Mouse (Mus musculus): Measurements from ENCODE around the gene Hba-a1.
"Not testable (repeated sequence)": the region's sequence is repeated elsewhere in the genome, so short reads cannot be mapped to it uniquely, and the experiment has no call there.

Hba-a1 gene

DNA sequence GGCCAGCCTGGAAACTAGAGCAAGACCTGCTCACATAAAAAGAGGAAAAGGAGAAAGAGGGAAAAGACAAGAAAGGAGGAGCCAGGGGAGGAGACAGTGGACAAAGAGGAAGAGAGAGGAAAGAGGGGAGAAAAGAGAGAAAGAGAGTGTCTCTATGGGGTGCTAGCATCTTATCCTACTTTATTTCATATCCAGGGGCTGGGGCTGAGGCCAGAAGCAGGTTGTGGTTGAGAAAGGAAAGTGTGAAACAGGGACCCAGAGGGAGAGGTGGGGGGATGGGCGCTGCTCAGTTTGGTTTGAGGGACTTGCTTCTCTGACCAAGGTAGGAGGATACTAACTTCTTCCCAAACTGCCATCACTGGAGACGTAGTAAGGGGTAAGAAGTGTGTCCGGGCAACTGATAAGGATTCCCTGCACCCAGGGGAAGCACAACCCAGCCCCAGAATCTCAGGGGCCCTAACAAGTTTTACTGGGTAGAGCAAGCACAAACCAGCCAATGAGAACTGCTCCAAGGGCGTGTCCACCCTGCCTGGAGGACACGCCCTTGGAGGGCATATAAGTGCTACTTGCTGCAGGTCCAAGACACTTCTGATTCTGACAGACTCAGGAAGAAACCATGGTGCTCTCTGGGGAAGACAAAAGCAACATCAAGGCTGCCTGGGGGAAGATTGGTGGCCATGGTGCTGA is at the start of gene Hba-a1:
TSS of gene Hba-a1 (plus strand) at position 421 of the 687 bp plus-strand sequence.
- not testable (repeated sequence) for DNase-seq (ENCODE audit: low spot score in 2 of 2)

DNA sequence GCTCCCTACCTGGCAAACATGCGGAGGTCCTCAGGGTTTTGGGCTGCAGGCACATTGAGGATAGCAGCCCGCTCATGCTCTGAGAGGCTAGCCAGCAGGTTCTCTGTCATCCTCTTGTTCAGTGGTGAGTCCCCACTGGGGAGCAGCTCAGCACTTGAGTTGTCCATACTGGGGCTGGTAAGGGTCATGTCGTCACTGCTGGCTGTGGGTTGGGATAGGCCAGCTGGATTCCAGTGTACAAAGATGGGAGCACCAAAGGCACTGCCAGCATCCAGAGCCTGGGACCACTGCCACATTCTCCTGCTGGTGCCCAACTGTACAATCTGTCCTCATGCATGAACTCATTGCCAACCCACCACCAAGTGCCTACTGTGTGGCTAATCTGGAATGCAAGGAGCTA is 49.4 kb upstream of the Hba-a1 start:
- DNase-seq (ENCODE audit: low spot score in 2 of 2), result no peak

DNA sequence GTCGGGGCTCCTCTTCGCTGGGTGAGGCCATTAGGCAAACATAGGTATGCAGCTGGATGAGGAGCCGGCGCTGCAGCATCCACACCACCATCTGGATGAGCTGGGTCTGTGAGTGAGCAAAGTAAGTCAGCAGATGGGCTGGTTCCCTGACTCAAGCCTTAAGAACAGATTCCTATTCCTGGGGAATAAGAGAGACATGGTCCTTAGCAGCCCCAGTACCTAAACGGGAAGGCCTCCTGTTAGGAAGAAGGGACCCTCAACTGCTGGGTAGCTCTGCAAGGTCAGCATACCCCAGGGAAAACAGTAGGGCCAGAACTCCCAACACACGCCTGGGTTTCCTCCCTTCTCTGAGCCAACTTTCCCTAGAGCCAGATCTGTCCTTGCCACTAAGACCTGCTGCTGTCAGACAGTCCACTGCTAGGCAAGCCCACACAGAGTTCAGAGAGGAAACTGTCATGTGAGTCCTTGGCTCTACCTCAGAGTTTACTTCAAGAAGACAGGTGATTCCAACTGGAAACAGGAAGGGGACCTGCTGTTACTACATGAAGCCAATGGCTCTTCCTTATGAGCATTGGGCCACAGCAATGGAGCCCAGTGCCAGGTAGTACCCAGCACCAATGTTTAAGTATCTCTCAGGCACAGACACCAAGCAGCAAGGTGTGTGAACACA is 48.4 kb upstream of the Hba-a1 start:
- DNase-seq (ENCODE audit: low spot score in 2 of 2), result no peak

DNA sequence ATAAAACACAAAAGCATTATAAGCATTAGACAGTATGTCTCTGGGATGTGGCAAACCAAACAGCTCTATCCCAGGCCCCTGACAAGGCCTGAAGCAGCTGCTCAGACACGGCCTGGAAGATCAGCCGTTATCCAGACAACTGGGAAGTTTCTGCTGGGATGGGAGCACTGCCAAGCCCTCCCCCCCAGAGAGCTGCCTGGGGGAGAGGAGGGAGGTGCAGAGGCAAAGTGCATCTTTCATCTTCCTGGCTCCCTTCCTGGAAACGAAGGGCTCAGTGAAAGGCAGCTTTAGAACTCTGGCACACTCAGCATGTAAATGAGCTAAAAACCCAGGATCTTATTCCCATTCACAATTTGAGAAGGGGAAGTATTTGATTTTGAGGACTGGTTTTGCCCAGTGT is 47.7 kb upstream of the Hba-a1 start:
- no peak for DNase-seq (ENCODE audit: low spot score in 2 of 2)

DNA sequence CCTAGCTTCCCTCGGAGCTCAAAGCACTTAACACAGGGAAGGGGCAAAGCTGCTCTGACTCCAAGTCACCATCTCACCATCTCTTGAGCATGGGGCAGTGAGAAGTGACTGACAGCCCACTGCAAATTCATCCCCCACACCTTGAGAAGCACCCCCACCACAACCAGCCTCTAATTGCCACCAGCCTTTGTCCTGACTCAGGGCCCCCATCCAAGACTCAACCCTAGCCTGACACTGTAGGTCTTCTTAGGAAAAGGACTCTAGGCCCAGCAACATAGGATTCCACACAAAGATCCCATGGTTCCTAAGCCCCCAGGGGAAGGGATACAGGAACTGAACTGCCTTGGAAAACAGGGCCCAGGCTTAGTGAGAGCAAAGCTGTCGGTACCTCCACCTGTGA is 47.2 kb upstream of the Hba-a1 start:
- DNase-seq (ENCODE audit: low spot score in 2 of 2), result no peak

DNA sequence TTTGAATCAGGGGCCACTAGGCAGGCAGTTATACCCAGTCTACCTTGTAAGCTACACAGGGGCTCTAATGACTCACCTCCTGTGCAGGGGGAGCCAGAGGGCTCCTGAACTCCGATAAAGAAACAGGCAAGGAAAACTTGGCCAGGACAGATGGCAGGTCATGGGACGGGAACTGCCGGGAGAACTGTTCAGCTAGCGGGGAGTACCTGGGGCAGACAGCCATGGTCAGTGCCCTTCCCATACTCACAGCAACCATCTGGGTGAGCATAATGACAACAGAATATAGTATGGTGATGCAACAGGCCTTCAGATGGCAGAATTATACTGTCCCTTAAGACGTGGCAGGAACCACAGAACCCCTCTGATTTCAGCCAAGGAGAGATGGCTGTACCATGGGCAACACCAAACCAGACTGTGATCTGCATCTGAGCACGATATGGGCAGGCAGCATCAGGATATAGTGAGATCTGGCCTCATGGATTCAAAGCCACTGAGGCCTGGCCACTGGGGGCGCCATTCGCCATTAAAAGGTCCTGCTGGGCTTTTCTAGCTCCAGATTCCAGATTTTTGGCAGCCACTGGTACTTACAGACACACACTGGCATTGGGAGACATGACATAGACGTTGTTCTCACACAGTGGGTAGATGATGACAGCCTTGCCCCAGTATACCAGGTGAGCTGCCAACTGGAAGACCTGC is 46.5 kb upstream of the Hba-a1 start:
- peak; percentile 38 to 59 for DNase-seq (ENCODE audit: low spot score in 2 of 2)

DNA sequence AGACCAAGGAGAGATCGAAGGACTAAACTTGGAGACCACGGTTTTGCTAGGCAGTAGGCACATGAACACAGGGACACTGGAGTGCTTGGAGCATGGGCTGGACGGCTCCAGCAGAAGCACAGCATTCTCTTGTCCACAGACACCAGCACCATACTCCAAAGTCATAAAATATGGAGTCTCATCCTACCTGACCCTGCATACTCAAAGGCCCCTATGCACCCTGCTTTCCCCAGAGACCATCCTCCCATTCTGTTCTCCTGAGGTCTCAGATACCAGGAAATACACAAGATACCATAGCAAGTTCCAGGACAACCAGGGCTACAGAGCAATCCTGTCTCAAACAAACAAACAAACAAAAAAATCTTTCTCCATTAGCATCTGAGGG is 45.9 kb upstream of the Hba-a1 start:
- no peak for DNase-seq (ENCODE audit: low spot score in 2 of 2)

DNA sequence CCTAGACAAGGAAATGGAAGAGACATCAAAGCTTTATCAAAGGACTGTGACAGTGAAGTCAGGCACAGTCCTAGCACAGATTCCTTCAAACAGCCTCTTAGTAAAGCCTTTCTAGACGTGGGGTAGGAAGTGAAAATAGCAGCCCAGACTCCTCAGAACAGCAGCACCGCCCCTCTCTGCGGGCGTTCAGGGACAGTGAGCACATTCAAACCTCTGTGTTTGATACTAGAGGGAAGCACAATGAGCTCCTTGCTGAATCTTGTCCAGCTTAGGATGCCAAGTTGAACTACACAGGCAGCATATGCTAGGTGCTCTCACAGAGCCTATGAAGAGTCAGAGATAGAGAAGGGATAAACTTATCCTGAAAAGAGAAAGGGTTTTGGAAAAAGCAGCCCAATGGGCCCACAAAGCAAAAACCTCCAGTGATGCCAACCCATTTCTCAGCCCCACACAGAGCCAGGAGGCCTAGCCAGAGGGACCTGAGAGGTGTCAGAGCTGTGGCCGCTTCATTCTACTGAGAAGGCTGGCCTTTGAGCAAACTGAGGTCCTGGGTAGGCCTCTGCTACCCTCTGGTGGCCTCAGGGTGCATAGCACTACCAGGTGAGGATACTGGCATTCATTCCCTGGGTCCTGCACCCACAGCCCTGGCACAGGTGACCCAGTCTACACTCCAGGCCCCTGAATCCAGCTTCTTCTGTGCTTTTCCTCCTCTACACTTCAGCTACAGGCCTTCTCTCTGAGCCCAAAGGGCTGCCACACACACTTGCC is 45.0 kb upstream of the Hba-a1 start:
- DNase-seq (ENCODE audit: low spot score in 2 of 2), result peak; percentile 76 to 79

DNA sequence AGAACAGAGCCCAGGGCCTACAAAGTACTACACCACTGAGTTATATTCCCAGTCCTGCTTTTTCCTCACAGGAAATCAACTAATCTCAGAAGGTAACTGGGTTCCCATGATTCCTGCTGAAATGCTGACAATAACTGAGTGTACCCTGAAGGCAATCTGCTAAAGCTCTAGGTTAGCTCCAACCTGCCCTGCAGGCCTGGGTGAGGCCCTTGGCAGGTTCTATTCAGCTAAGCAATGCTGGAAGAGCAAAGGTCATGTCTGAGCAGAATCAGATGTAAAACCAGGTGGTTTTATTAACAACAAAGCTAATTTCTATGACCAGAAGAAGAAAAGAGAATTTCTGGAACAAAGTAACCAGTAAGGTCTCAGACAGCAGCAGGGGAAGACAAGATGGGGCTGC is 41.9 kb upstream of the Hba-a1 start:
- DNase-seq (ENCODE audit: low spot score in 2 of 2), result no peak

DNA sequence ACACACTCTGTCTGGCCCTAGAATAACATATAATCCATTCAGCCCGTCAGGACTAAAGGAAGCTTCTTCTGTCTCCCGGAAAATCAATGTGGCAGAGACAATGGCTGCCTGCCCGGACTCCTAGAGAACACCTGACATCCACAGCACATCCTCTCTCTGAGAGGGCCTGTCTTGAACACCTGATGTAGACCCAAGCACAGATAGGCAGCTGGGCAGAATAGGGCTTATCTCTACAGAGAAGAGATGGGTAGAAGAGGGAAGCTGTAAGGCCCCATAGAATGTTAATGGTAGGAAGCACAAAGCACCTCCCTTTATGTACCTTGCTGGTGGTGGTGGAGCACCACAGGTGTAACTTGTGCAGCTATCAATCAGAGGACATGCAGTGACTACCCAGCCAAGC is 41.1 kb upstream of the Hba-a1 start:
- no peak for DNase-seq (ENCODE audit: low spot score in 2 of 2)

DNA sequence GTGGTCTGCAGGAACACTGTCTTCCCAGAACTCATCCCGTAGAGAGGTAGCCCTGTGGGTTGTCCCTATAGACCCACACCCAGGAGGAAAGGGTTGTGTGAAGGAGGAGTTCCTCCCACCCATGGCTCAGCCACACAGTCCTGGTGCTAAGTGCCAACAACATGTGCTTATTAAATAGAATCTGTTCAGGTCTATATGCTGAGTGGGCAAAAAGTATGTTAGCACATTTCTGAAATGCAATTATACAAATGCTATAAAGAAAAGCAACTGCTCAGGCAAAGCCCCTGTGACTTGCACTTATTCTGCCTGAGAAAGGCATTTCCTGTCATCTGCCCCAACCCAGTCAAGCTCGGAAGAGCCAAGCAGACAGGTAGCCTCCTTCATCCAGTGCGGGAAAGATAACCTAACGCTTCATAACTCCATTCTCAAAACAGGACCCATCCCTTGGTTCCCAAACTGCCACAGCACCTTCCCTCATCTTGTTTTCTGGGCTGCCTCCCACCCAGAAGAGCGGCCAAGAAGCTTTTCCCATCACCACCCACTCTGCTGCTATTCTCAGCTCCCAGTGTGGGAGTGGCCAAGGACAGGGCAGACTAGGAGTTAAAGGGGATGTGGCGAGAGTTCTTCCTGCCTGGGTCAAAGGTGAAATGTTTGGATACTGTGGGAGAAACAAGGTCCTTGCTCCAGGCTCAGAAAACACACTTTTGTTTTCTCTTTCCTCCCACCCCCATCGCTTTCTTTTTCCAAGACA is 39.9 kb upstream of the Hba-a1 start:
- DNase-seq (ENCODE audit: low spot score in 2 of 2), result no peak

DNA sequence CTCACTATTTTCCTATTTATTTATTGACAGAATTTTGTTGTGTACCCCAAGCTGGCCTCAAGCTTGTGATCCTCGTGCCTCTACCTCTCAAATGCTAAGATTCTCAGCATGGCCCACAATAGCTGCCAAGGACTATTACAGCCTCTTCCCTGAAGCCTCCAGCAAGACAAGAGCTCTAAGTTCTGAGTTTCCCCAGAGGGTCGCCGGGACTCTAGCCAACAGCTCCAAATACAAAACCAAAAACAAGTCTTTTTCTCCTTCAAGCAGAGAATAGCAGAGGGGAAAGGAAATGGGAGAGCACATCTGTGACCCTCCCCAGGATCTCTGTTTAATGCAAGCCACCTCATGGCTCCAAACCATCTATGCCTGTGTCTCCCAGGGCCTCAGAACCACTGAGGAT is 39.2 kb upstream of the Hba-a1 start:
- no peak for DNase-seq (ENCODE audit: low spot score in 2 of 2)

DNA sequence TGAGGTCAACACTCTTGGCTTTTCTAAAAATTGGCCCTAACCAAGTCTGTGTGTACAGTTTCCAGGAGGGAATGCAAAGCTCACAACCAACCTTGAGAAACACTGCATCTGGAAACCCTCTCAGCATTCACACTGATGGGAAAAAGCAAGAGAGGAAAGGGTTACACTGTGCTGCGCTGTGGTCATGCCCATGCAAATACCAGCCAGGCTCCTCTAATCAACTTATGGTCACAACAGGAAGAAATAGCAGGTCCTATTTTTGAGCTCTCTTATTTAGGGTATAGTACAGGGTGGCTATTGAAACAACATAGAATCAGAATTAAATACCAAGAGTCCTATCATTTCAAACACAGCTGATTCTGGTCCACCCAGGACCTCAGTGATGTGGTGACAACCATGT is 38.7 kb upstream of the Hba-a1 start:
- no peak for DNase-seq (ENCODE audit: low spot score in 2 of 2)

DNA sequence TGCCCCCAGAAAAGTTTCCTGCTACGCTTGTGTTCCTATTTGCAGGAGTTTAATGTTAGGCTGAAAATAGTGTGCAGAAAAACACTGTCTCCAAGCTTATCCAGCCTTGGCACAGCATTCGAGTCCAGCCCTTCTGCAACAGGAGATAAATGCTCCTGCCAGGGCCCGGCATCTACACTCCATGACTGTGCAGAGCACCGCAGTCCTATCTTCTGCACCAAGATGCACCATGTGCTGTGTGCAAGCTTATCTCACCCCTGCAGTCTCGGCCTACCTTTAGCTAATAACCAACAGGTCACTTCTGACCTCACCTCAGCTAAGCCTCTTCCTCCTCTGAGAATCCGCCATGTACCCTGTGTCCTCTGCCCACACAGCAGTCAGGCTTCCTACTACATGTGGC is 37.7 kb upstream of the Hba-a1 start:
- peak; percentile 60 to 67 for DNase-seq (ENCODE audit: low spot score in 2 of 2)

DNA sequence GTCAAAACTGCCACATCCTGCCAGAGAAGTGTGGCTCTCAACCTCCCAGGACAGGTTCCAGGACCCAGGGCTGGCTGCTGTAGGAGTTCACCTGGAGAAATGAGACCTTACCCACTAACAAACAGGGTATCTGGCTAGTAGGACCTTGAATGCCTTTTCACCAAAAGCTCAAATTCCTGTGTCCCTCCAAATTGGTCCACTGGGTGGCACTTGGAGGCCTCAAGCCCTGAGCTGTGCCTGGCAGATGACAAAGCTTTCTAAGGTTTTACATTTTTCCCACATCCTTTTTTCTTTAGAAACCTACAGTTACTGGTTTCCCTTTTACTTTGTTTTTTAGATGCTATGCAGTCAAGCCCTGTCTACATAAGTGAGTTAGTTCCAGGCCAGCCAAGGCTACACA is 36.2 kb upstream of the Hba-a1 start:
- peak; percentile 39 to 55 for DNase-seq (ENCODE audit: low spot score in 2 of 2)

DNA sequence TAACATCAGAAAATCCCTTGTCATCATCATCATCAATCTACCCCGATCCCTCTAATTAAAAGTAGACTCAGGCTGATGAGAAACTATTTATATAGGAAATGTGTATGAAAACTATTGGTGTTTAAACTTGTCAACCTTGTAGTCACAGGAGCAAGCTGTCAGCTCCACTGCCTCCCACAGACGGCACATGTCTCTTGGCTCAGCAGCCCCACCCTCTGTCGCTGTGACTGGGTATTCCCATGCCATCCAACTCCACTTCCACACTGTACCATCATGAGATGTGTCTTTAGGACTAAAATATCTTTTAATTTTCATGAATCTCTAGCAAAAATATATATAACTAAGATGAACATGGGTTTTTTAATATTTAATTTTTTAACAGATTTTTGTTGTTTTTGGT is 35.0 kb upstream of the Hba-a1 start:
- no peak for DNase-seq (ENCODE audit: low spot score in 2 of 2)

DNA sequence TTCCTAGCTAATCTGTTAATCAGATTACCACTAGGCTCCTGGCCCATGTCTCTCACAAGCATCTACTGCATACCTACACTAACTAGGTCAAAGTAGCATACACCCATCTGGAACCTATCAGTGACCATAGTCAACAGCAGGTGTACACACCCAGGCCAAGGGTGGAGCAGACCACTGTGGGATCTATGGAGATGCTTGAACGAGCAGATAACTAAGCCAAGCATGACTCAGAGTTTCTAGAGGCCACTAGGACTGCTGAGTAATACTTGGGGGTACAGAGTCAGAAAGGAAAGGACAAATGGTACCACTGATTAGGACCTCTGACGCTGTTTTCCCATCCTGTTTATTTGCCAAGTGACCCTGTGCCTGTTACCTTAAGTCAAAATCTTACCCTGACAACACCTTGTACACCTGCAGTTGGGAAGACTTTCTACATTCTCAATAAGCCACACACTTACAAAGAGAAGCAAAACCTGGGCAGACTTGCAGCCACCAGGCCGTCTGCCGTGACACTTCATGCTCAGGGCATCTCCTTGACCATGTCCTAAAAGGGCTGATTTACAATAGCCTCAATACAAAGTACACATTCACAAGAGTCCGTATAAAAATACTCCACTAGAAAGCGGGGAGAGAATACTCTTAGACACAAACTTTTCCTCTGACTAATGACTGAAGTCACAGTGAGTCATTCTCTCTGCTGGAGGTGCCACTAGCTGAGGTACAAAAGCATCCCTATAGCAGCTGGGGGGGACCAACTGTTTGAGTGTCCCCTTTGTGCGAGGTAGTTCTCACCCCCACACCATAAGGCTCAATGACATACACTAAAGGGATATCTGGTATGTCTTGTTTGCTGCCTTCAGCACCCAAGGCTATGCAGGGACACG is 32.2 kb upstream of the Hba-a1 start:
- peak; percentile 41 to 55 for DNase-seq (ENCODE audit: low spot score in 2 of 2)

DNA sequence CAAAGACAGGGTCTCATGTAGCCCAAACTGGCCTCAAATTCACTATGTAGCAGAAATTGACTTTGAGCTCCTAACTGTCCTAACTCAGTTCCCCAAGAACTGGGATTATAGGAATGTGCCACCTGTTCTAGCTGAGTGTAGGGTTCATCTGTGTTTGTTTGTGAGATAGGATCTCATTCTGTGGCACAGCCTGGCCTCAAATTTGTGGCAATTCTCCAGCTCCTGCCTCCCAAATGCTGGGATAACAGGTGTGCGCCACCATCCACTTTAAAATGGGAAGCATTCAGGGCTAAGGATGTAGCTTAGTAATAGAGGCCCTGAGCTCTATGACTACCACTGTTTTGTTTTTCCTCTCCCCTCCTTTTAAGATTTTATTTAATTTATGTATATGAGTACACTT is 30.2 kb upstream of the Hba-a1 start:
- DNase-seq (ENCODE audit: low spot score in 2 of 2), result no peak

DNA sequence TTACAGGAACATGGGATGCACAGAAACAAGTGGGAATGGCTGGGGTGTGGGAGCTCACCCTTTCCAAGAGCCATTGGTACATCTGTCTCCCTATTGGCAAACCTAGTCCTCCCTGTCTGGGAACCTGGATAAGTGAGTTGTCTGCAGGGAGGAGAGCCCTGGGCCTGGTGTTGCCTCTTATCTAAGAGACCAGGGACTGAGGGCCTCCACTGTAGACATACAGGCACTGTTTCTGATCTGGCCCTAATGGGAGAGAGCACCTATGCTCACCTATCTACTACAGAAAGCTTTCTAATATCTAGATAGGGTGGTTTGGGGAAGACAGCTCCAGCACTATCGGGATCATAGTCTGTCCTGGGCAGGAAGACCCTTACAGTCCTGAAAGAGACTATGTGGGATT is 27.2 kb upstream of the Hba-a1 start:
- DNase-seq (ENCODE audit: low spot score in 2 of 2), result no peak

DNA sequence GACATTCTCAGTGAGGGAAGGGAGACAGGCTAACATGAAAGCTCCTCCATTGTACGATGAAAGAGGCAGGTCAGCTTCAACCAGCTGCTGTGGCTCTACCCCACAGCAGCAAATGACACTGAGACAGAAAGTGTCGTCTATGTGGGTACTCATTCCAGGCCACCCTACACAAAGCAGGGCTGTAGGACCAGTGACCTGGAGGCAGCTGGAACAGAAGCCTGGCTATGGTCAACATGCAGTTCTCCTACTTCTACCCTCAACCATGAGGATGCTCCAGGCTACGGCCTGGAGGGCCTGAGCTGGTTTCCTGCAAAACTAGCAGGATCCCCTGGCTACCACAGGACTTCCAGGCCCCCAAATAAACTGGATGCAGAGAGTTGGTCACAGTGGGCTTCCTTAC is 26.7 kb upstream of the Hba-a1 start:
- no peak for DNase-seq (ENCODE audit: low spot score in 2 of 2)

All from spleen, postnatal 14 days (tissue).